Mouse (Mus musculus) MEL (cell line): ENCODE measurements around the gene Bahcc1. TPM values are rescaled to one million over a fixed set of nuclear protein-coding genes. Genes with fewer than 3 reads are reported as not detected.

Source experiments
- DNase-seq: peaks from one replicate; pipeline ENCODE4 v3.0.0; 2011; ENCODE audit warnings: low read depth, low spot score
- H3K27ac ChIP-seq: 2 replicates; pipeline ENCODE4 v1.5.1; 2012; ENCODE audit warnings: low read depth, mild to moderate bottlenecking, control low read depth, low read length, moderate library complexity; ENCODE audit not compliant: control insufficient read depth
- H3K27me3 ChIP-seq, 2 experiments: fragments of 150-350 bp in 1 of 2; sonication (generic) in 1 of 2; 2 replicates each; pipeline ENCODE4 v1.6.1; 2012; ENCODE audit warnings: low read length in 2 of 2, mild to moderate bottlenecking in 2 of 2, improper control_type of control experiment in 1 of 2, moderate library complexity in 1 of 2; ENCODE audit not compliant: insufficient read depth in 2 of 2, control insufficient read depth in 1 of 2
- H3K36me3 ChIP-seq, 2 experiments: 2 replicates each; pipeline ENCODE4 v1.6.1; 2012 to 2014; ENCODE audit warnings: low read length in 2 of 2, improper control_type of control experiment in 1 of 2, inconsistent platforms in 1 of 2, mild to moderate bottlenecking in 1 of 2; ENCODE audit not compliant: insufficient read depth in 2 of 2, control insufficient read depth in 1 of 2
- H3K4me1 ChIP-seq, 2 experiments: fragments of 150-350 bp in 1 of 2; sonication (generic) in 1 of 2; 2 replicates each; pipeline ENCODE4 v1.6.1; 2012; ENCODE audit warnings: low read length in 2 of 2, improper control_type of control experiment in 1 of 2, mild to moderate bottlenecking in 1 of 2; ENCODE audit not compliant: insufficient read depth in 2 of 2, control insufficient read depth in 1 of 2
- H3K4me3 ChIP-seq, 2 experiments: fragments of 150-350 bp in 1 of 2; sonication (generic) in 1 of 2; 2 replicates each; pipeline ENCODE4 v1.5.1; 2012; ENCODE audit warnings: low read depth in 2 of 2, low read length in 2 of 2, mild to moderate bottlenecking in 2 of 2, moderate library complexity in 2 of 2, control low read depth in 1 of 2, improper control_type of control experiment in 1 of 2; ENCODE audit not compliant: control insufficient read depth in 1 of 2, insufficient read depth in 1 of 2
- H3K79me2 ChIP-seq: 2 replicates; pipeline ENCODE4 v1.6.1; 2012; ENCODE audit warnings: mild to moderate bottlenecking, low read length, moderate library complexity; ENCODE audit not compliant: control insufficient read depth, poor library complexity, insufficient read depth
- H3K9ac ChIP-seq: 2 replicates; pipeline ENCODE4 v1.6.1; 2012; ENCODE audit warnings: low read depth, mild to moderate bottlenecking, control low read depth, low read length, moderate library complexity; ENCODE audit not compliant: control insufficient read depth, poor library complexity, severe bottlenecking
- H3K9me3 ChIP-seq: fragments of 150-350 bp; sonication (generic); replicated peaks from 2 replicates; pipeline ENCODE4 v1.6.1; 2012; ENCODE audit warnings: mild to moderate bottlenecking, low read length, improper control_type of control experiment, moderate library complexity; ENCODE audit not compliant: insufficient read depth
- CHD1 ChIP-seq: IDR thresholded peaks from 2 replicates; pipeline ENCODE4 v1.6.1; 2012; ENCODE audit warnings: low read depth, mild to moderate bottlenecking, inconsistent platforms, low read length, improper control_type of control experiment
- CHD2 ChIP-seq: IDR thresholded peaks from 2 replicates; pipeline ENCODE4 v1.6.1; 2011; ENCODE audit warnings: low read length, improper control_type of control experiment
- ELF1 ChIP-seq: IDR thresholded peaks from 2 replicates; pipeline ENCODE4 v1.6.1; 2014; ENCODE audit warnings: low read depth, mild to moderate bottlenecking, inconsistent platforms, low read length, improper control_type of control experiment, moderate library complexity
- EP300 ChIP-seq, 2 experiments: IDR thresholded peaks; 2 replicates each; pipeline ENCODE4 v1.6.1; 2011; ENCODE audit warnings: improper control_type of control experiment in 2 of 2, low read length in 2 of 2, low read depth in 1 of 2, mild to moderate bottlenecking in 1 of 2
- ETS1 ChIP-seq: IDR thresholded peaks from 2 replicates; pipeline ENCODE4 v1.6.1; 2012; ENCODE audit warnings: low read depth, mild to moderate bottlenecking, inconsistent platforms, low read length, improper control_type of control experiment, moderate library complexity
- GATA1 ChIP-seq: IDR thresholded peaks from 2 replicates; pipeline ENCODE4 v1.6.1; 2011; ENCODE audit warnings: low read depth, low read length, improper control_type of control experiment
- MAX ChIP-seq: IDR thresholded peaks from 2 replicates; pipeline ENCODE4 v1.6.1; 2011; ENCODE audit warnings: low read length, improper control_type of control experiment
- MAZ ChIP-seq: IDR thresholded peaks from 2 replicates; pipeline ENCODE4 v1.6.1; 2012; ENCODE audit warnings: low read depth, mild to moderate bottlenecking, inconsistent platforms, low read length, improper control_type of control experiment
- MXI1 ChIP-seq: IDR thresholded peaks from 2 replicates; pipeline ENCODE4 v1.6.1; 2011; ENCODE audit warnings: mild to moderate bottlenecking, low read depth, low read length, improper control_type of control experiment
- NELFE ChIP-seq: IDR thresholded peaks from 2 replicates; pipeline ENCODE4 v1.6.1; 2011; ENCODE audit warnings: low read depth, low read length, improper control_type of control experiment
- POLR2A ChIP-seq, 2 experiments: IDR thresholded peaks; 2 replicates each; pipeline ENCODE4 v1.6.1; 2011 to 2012; ENCODE audit warnings: low read length in 2 of 2, mild to moderate bottlenecking in 2 of 2, control low read depth in 1 of 2, improper control_type of control experiment in 1 of 2, low read depth in 1 of 2, moderate library complexity in 1 of 2; ENCODE audit not compliant: control insufficient read depth in 1 of 2, insufficient read depth in 1 of 2, poor library complexity in 1 of 2
- POLR2AphosphoS2 ChIP-seq: IDR thresholded peaks from 2 replicates; pipeline ENCODE4 v1.6.1; 2011; ENCODE audit warnings: low read length, improper control_type of control experiment
- RAD21 ChIP-seq: IDR thresholded peaks from 2 replicates; pipeline ENCODE4 v1.6.1; 2011; ENCODE audit warnings: mild to moderate bottlenecking, low read depth, low read length, improper control_type of control experiment
- RCOR1 ChIP-seq: IDR thresholded peaks from 2 replicates; pipeline ENCODE4 v1.6.1; 2012; ENCODE audit warnings: low read depth, mild to moderate bottlenecking, inconsistent platforms, low read length, improper control_type of control experiment
- SIN3A ChIP-seq: IDR thresholded peaks from 2 replicates; pipeline ENCODE4 v1.6.1; 2012; ENCODE audit warnings: low read length, improper control_type of control experiment, inconsistent platforms
- TAL1 ChIP-seq: IDR thresholded peaks from 2 replicates; pipeline ENCODE4 v1.6.1; 2012; ENCODE audit warnings: mild to moderate bottlenecking, inconsistent platforms, low read length, moderate library complexity, mixed read lengths
- TCF12 ChIP-seq: IDR thresholded peaks from 2 replicates; pipeline ENCODE4 v1.6.1; 2014; ENCODE audit warnings: low read depth, mild to moderate bottlenecking, inconsistent platforms, low read length, improper control_type of control experiment, moderate library complexity
- UBTF ChIP-seq: IDR thresholded peaks from 2 replicates; pipeline ENCODE4 v1.6.1; 2012; ENCODE audit warnings: low read depth, mild to moderate bottlenecking, inconsistent platforms, low read length, improper control_type of control experiment, moderate library complexity, borderline replicate concordance; ENCODE audit not compliant: insufficient read depth
- USF1 ChIP-seq: IDR thresholded peaks from 2 replicates; pipeline ENCODE4 v1.6.1; 2014; ENCODE audit warnings: low read depth, mild to moderate bottlenecking, inconsistent platforms, low read length, improper control_type of control experiment, moderate library complexity
- USF2 ChIP-seq, 2 experiments: IDR thresholded peaks; 2 replicates each; pipeline ENCODE4 v1.6.1; 2011 to 2012; ENCODE audit warnings: improper control_type of control experiment in 2 of 2, low read length in 2 of 2, borderline replicate concordance in 1 of 2, inconsistent platforms in 1 of 2, low read depth in 1 of 2, mild to moderate bottlenecking in 1 of 2; ENCODE audit not compliant: insufficient read depth in 1 of 2
- ZC3H11A ChIP-seq: IDR thresholded peaks from 2 replicates; pipeline ENCODE4 v1.6.1; 2012; ENCODE audit warnings: low read depth, mild to moderate bottlenecking, inconsistent platforms, low read length, improper control_type of control experiment
- ZKSCAN1 ChIP-seq: IDR thresholded peaks from 2 replicates; pipeline ENCODE4 v1.6.1; 2012; ENCODE audit warnings: low read depth, mild to moderate bottlenecking, inconsistent platforms, low read length, improper control_type of control experiment, moderate library complexity
- ZMIZ1 ChIP-seq: IDR thresholded peaks from 2 replicates; pipeline ENCODE4 v1.6.1; 2012; ENCODE audit warnings: low read depth, mild to moderate bottlenecking, inconsistent platforms, low read length, improper control_type of control experiment, moderate library complexity
- ZNF384 ChIP-seq: IDR thresholded peaks from 2 replicates; pipeline ENCODE4 v1.6.1; 2012; ENCODE audit warnings: low read depth, mild to moderate bottlenecking, inconsistent platforms, low read length, improper control_type of control experiment
- polyA plus RNA-seq, 2 experiments: library from polyadenylated mRNA; stranded (reverse) in 1 of 2; unstranded in 1 of 2; fragments of >175 nt in 1 of 2; fragments of >200 nt in 1 of 2; gene quantifications; 2 replicates each; pipeline versions ENCODE4 v1.2.1 to v1.2.4; 2012; ENCODE audit warnings: low replicate concordance in 2 of 2, low read depth in 1 of 2; ENCODE audit not compliant: insufficient read length in 2 of 2, insufficient read depth in 1 of 2, missing spikeins in 1 of 2
- total RNA-seq: library from RNA; depleted of rRNA; stranded (reverse); fragments of 300-350 nt; gene quantifications from 2 replicates; pipeline ENCODE4 v1.2.3, GENCODE M21; 2012

Gene Bahcc1
- total and polyA plus RNA-seq, 3 experiments: 0.04 to 0.26 TPM; not detected in 1

GRCm38 (mm10) chr11:120238306-120238705, 5.6 kb downstream of the Bahcc1 start:
- DNase-seq: no peak
- no peak overlapping the region for H3K27ac ChIP-seq
- H3K9ac ChIP-seq: no peak overlapping the region
- TF ChIP-seq MAX: no peak
- no peak for TF ChIP-seq ZKSCAN1
- no peak for TF ChIP-seq GATA1
- TF ChIP-seq UBTF: no peak
- TF ChIP-seq SIN3A: no peak
- no peak for TF ChIP-seq USF1
- TF ChIP-seq ZNF384: no peak
- TF ChIP-seq ETS1: no peak
- TF ChIP-seq TAL1: no peak
- TF ChIP-seq MAZ: no peak
- no peak for TF ChIP-seq RAD21
- no peak for TF ChIP-seq CHD2
- no peak for TF ChIP-seq USF2 (IDR thresholded peaks at IDR 0.05; ENCODE audit: borderline replicate concordance in 1 of 2, insufficient read depth in 1 of 2, low read depth in 1 of 2, low read length in 2 of 2)
- no peak for TF ChIP-seq TCF12
- TF ChIP-seq CHD1: no peak
- TF ChIP-seq ELF1: no peak
- no peak for TF ChIP-seq POLR2A (IDR thresholded peaks at IDR 0.05; ENCODE audit: control insufficient read depth in 1 of 2, insufficient read depth in 1 of 2, low read depth in 1 of 2, low read length in 2 of 2, poor library complexity in 1 of 2)
- TF ChIP-seq NELFE: no peak
- no peak for TF ChIP-seq MXI1
- no peaks in the 10 kb centered on the region for H3K4me1 ChIP-seq
- H3K27me3 ChIP-seq: no peaks in the 10 kb centered on the region
- H3K4me3 ChIP-seq: no peak overlapping the region
- no peaks in the 10 kb centered on the region for H3K36me3 ChIP-seq
- H3K9me3 ChIP-seq: no peaks in the 10 kb centered on the region
- no peaks in the 10 kb centered on the region for H3K79me2 ChIP-seq

GRCm38 (mm10) chr11:120238751-120239359, 6.1 kb downstream of the Bahcc1 start:
- H3K4me3 ChIP-seq: no peak overlapping the region
- H3K4me1 ChIP-seq: no peaks in the 10 kb centered on the region
- no peaks in the 10 kb centered on the region for H3K27me3 ChIP-seq
- no peaks in the 10 kb centered on the region for H3K79me2 ChIP-seq
- no peak overlapping the region for H3K27ac ChIP-seq
- TF ChIP-seq EP300 (IDR thresholded peaks at IDR 0.05; ENCODE audit: low read depth in 1 of 2, low read length in 2 of 2) (no peak), MAZ (no peak), POLR2AphosphoS2 (no peak), USF2 (IDR thresholded peaks at IDR 0.05; ENCODE audit: borderline replicate concordance in 1 of 2, insufficient read depth in 1 of 2, low read depth in 1 of 2, low read length in 2 of 2) (no peak), USF1 (no peak), GATA1 (no peak), CHD1 (no peak), ZMIZ1 (no peak), ZC3H11A (no peak), RCOR1 (no peak)
- H3K9ac ChIP-seq: no peak overlapping the region
- DNase-seq: no peak
- no peaks in the 10 kb centered on the region for H3K9me3 ChIP-seq
- no peaks in the 10 kb centered on the region for H3K36me3 ChIP-seq
